Mouse (Mus musculus): ENCODE data around the gene Rgl3. TPM values are rescaled to one million over a fixed set of nuclear protein-coding genes. Genes with fewer than 3 reads are reported as not detected.

The Rgl3 gene
- 1.2 and 2.4 TPM in 2 replicates for polyA plus RNA-seq (2011; ENCODE audit: insufficient read length, low read depth, missing spikeins)

DNA sequence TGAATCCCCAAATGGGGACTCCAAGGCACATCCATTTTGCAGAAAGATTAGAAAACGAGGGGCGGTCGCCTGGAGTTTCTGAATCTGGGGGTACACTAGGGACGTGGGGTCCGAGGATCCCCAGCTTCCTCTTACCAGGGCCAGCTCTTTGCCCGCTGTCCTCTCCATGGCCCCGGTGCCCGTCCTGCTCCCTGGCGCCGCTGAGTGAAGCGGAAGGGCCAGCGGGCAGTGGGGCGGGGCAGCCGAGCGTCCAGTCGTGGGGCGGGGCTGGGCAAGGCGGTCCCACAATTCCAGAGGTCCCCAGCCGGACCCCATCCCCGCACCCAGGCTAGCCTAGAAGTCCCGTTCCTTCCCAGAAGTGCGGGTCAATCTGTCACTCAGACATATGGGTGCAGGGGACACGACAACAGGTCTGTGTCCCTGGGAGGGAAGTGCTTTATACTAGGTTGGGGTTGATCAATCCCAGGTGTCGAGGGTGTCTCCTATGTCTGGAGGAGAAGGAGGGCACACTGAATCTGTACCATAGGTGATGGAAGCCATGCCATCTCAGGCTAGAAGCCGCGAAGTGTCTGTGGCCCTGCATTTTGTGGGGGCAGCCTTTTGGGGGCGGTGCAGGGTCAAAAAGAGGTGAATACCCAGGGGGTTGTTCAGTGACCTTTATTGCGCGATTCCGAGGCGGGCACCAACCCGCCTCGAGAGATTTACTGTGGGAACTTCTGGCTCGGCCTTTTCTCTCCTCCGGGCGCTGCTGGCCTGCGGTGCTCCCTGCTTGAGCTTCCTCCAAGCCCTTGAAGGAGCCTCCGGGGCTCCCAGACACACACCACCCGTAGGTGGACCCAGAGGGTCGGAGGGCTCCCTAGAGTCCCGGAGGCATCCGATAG, at the start of gene Rgl3:
TSS of gene Rgl3 (minus strand) at position 217 of the 881 bp plus-strand sequence.
- Histone ChIP-seq H3K4me3 (ENCODE audit: insufficient read depth, low read length) (peak within 1 kb of the TSS; percentile 31), H3K27ac (ENCODE audit: insufficient read depth, low read length) (no peak within 1 kb of the TSS), H3K4me1 (ENCODE audit: control insufficient read depth, insufficient read depth, low read length) (no peaks in the 10 kb centered on the region)
- TF ChIP-seq POLR2A (IDR thresholded peaks at IDR 0.05; ENCODE audit: low read depth, low read length): peak; percentile 60
- TF ChIP-seq CTCF (IDR thresholded peaks at IDR 0.05; ENCODE audit: borderline replicate concordance, insufficient read depth, low read length): no peak

DNA sequence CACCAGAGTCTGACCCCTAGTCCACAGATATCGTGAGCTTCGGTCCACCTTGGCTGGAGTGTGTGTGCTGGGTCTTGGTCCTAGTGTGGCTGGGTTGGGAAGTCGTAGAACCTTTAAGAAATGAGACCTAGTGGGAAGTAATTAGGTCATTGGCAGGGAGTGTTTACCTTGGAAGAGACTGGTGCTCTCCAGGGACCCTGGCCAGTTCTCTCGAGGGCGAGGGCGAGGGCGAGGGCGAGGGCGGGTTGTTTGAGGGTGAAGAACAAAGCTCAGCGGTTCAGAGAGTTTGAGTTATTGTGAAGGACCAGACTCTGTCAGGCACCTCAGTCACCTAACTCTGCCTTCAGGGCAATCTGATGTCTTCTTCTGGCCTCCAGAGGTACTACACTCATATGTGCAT, 48.6 kb upstream of the Rgl3 start:
- Histone ChIP-seq H3K27ac (ENCODE audit: insufficient read depth, low read length) (no peak overlapping the region), H3K4me3 (ENCODE audit: insufficient read depth, low read length) (no peak overlapping the region), H3K4me1 (ENCODE audit: control insufficient read depth, insufficient read depth, low read length) (no peaks in the 10 kb centered on the region)
- TF ChIP-seq CTCF (IDR thresholded peaks at IDR 0.05; ENCODE audit: borderline replicate concordance, insufficient read depth, low read length) (no peak), POLR2A (IDR thresholded peaks at IDR 0.05; ENCODE audit: low read depth, low read length) (no peak)

DNA sequence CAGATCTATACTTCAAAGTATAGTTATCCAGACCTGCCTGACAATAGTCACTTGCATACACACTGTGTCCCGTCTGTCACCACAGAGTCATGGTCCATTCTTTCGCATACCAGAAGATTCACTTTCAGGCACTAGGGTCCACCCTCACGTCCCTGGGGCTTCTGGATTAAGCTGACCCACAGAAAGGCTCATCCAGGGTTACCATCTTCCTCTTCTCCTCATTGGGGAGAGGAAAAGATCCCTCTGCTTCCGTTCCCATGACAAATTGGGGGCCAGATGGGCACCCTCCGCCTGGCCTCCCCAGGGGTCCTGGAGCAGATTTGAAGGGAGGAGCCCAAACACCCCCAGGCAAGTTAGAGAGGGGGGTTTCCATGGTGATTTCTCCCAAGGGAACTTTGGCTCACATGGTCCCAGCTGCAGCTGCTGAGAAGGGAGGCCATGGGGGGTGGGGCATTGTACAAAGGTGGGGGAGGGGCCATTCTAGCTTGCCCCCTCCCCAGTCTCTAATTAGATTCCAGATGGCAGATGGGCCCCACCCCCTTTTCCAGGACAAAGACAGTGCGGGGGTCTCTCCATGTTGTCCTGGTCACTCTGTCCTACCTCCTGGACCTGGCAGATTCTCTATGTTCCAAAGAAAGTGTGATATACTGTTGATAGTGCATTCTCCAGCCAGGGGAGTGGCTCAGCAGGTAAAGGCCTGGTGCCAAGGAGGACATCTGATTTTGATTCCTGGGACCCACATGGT, 46.2 kb upstream of the Rgl3 start:
- H3K4me1 ChIP-seq (ENCODE audit: control insufficient read depth, insufficient read depth, low read length): no peaks in the 10 kb centered on the region
- no peak overlapping the region for H3K4me3 ChIP-seq (ENCODE audit: insufficient read depth, low read length)
- H3K27ac ChIP-seq (ENCODE audit: insufficient read depth, low read length): no peak overlapping the region
- TF ChIP-seq CTCF (IDR thresholded peaks at IDR 0.05; ENCODE audit: borderline replicate concordance, insufficient read depth, low read length): no peak
- no peak for TF ChIP-seq POLR2A (IDR thresholded peaks at IDR 0.05; ENCODE audit: low read depth, low read length)

DNA sequence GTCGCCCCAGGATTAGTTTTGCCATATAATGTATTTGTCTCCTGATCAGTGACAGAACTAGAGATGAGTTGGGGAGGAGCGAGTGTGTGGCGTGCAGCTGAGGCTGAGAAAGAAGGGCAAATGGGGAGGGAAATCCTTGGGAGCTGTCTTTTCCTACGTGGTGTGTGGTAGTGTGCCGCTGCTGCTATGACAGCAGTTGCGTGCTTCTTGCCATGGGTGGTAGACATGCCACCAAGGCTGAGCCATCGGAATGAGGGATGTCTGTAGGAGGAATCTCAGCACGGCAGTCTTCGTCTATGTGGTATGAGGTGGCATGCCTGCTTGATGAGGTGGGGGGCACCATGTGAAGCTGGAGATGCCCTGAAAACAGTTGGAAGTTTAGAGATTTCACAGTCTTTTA, 41.1 kb upstream of the Rgl3 start:
- H3K4me1 ChIP-seq (ENCODE audit: control insufficient read depth, insufficient read depth, low read length): no peaks in the 10 kb centered on the region
- no peak for TF ChIP-seq POLR2A (IDR thresholded peaks at IDR 0.05; ENCODE audit: low read depth, low read length)
- no peak for TF ChIP-seq CTCF (IDR thresholded peaks at IDR 0.05; ENCODE audit: borderline replicate concordance, insufficient read depth, low read length)
- no peak overlapping the region for H3K27ac ChIP-seq (ENCODE audit: insufficient read depth, low read length)
- no peak overlapping the region for H3K4me3 ChIP-seq (ENCODE audit: insufficient read depth, low read length)

DNA sequence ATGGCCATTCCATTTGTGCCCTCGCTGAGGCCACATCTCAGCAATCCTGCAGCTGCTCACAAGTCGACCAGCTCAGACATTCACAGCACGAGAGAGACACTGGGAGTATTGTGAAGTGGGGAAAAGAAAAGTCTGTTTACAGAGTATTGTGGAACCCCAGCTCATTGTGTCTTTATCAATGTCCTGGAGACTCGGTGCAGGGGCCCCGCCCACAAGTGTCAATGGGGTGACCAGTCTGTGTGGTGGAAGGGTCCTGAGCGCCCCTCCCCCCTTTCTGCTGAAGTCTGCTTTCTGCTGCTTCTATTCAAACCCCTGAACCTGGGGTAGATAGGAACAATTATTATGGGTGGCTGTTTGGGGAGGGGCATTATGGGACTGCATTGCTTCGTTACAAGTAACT, 39.2 kb upstream of the Rgl3 start:
- TF ChIP-seq CTCF (IDR thresholded peaks at IDR 0.05; ENCODE audit: borderline replicate concordance, insufficient read depth, low read length) (no peak), POLR2A (IDR thresholded peaks at IDR 0.05; ENCODE audit: low read depth, low read length) (no peak)
- no peak overlapping the region for H3K27ac ChIP-seq (ENCODE audit: insufficient read depth, low read length)
- no peak overlapping the region for H3K4me3 ChIP-seq (ENCODE audit: insufficient read depth, low read length)
- no peaks in the 10 kb centered on the region for H3K4me1 ChIP-seq (ENCODE audit: control insufficient read depth, insufficient read depth, low read length)

DNA sequence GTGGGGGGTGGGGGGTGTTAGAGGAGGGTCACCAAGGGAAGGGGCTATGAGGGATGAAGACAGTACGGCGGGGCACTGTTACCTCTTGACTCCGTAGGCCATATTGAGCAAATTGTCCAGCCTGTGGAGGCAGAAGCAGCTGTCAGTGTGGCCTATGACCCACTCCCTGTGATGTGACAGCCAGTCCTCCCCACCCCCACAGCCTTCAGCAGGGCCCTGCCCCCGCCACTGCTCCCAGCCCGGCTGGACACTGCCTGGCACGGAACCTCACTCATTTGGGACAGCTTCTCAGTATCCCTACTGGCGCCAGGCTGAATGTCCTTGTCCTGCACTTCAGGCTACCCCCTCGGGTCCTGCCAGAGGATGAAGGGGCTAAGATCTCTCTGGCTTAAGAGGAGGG, 35.3 kb upstream of the Rgl3 start:
- Histone ChIP-seq H3K27ac (ENCODE audit: insufficient read depth, low read length) (no peak overlapping the region), H3K4me3 (ENCODE audit: insufficient read depth, low read length) (no peak overlapping the region), H3K4me1 (ENCODE audit: control insufficient read depth, insufficient read depth, low read length) (peaks cover 8% of the 10 kb centered on the region)
- TF ChIP-seq POLR2A (IDR thresholded peaks at IDR 0.05; ENCODE audit: low read depth, low read length) (no peak), CTCF (IDR thresholded peaks at IDR 0.05; ENCODE audit: borderline replicate concordance, insufficient read depth, low read length) (no peak)

DNA sequence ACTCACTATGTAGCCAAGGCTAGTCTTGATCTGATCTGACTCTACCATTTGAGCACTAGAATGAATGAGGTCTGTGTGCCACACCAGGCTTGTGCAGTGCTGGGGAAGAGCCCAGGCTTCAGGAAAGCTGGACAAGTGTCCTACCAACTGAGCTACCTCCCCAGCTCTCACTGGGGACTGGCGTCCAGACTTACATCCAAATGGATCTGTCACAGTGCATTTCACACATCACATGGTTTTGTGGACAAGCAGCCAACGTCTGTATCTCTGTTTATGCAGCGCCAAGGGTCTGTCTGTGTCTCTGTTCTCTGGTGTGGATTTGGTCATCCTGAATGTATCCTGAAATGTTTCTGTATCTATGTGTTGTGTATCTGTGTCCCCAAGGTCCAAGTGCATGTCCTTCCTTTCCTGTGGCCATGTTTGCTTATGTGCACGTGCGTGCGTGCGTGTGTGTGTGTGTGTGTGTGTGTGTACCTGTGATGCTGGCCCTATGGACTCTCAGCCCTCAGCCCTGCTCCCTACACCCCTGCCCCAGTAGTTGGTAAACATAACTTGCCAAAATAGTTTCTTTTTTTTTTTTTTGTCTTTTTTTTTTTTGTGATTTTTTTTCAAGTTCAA, 28.1 kb upstream of the Rgl3 start:
- no peak overlapping the region for H3K27ac ChIP-seq (ENCODE audit: insufficient read depth, low read length)
- TF ChIP-seq POLR2A (IDR thresholded peaks at IDR 0.05; ENCODE audit: low read depth, low read length) (no peak), CTCF (IDR thresholded peaks at IDR 0.05; ENCODE audit: borderline replicate concordance, insufficient read depth, low read length) (peak; percentile 4; the same call in 1 of the 2 replicates)
- peaks cover 8% of the 10 kb centered on the region for H3K4me1 ChIP-seq (ENCODE audit: control insufficient read depth, insufficient read depth, low read length)

DNA sequence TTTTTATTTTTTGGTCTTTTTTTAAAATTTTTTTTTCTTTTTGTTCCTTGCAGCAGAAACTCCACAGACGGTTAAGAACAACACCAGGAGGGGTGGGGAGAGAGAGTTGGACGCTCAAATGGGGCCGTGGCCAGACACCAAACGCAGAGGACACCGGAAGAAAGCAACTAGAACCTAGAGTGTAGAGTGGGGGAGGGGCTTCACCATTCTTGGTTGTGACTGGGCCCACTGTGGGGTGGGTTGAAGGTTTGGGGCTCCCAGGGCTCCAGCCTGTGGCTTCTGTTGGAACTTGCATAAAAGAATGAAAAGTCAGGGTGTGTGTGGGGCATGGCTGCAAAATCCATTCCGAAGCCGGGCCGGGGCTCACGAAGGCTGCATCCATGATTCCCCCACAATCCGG, 27.0 kb upstream of the Rgl3 start:
- Histone ChIP-seq H3K27ac (ENCODE audit: insufficient read depth, low read length) (no peak overlapping the region), H3K4me1 (ENCODE audit: control insufficient read depth, insufficient read depth, low read length) (peaks cover 8% of the 10 kb centered on the region), H3K4me3 (ENCODE audit: insufficient read depth, low read length) (no peak overlapping the region)
- TF ChIP-seq CTCF (IDR thresholded peaks at IDR 0.05; ENCODE audit: borderline replicate concordance, insufficient read depth, low read length): no peak
- TF ChIP-seq POLR2A (IDR thresholded peaks at IDR 0.05; ENCODE audit: low read depth, low read length): no peak

More for the DNA sequence above, 28.1 kb upstream of the Rgl3 start:
- H3K4me3 ChIP-seq (ENCODE audit: insufficient read depth, low read length): no peak overlapping the region

DNA sequence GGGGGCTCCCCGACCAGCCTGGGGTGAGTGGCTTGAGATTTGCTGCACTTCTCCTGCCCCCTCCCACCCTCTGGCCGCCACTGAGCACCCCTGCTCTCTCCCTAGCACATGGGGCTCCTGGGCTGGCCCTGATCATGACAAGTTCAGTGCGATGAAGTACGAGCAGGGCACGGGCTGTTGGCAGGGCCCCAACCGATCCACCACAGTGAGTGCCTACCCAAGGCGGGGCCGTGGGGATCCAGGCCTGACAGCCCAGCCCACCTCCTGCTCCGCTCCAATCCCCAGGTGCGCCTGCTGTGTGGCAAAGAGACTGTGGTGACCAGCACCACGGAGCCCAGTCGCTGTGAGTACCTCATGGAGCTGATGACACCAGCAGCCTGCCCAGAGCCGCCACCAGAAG, 23.5 kb upstream of the Rgl3 start:
- Histone ChIP-seq H3K27ac (ENCODE audit: insufficient read depth, low read length) (no peak overlapping the region), H3K4me3 (ENCODE audit: insufficient read depth, low read length) (no peak overlapping the region)

More for the DNA sequence above, 23.5 kb upstream of the Rgl3 start:
- no peaks in the 10 kb centered on the region for H3K4me1 ChIP-seq (ENCODE audit: control insufficient read depth, insufficient read depth, low read length)
- TF ChIP-seq POLR2A (IDR thresholded peaks at IDR 0.05; ENCODE audit: low read depth, low read length) (no peak), CTCF (IDR thresholded peaks at IDR 0.05; ENCODE audit: borderline replicate concordance, insufficient read depth, low read length) (no peak)
